Comparison of ENCODE assay signal across 8 mouse cellular contexts in the genomic region with DNA sequence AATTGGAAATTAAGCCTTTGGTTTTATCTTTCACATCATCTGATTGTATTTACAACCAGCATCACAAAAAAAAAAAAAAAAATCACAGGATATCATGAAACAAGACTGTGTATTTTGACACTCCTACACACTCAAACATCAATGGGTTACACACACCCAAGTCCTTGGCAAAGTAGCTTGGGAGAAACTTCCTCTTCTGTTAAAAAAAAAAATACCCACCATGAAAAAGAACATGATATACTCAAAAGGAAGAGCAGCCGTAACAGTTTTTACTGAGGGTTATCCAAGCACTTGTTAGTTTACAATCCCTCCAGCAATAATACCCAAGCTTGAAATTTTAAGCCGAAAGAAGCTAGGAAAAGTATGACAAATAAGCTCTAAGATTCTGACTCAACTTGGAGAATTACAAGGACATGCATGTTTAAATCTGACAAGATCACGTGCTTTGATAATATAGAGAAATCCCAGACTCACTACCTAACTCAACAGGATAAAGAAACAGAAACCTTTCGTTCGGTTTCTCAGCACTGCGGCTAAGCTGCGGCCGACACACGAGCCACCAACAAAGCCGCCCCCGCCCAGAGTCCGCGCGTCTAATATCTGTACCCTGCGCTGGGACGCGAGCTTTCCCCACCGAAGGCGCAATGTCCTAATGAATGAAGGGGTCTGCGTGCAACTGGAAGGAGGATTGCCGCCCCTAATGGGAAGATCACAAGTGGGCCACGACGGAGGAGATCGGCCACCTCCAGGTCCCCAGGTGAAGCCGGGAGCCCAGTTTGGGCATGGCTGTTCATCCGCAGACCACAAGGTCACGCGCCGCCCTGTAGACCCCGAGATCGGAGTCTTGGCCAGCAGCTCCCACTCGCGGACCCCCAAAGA. TPM values are rescaled to one million over a fixed set of nuclear protein-coding genes. Genes with fewer than 3 reads are reported as not detected.
A peak's percentile ranks its signal among the peaks of the same experiment; 100 is the strongest.
DNase-seq lines count a peak whose midpoint lies in the region; ATAC-seq and TF ChIP-seq lines count a peak whose summit lies in the region.

No protein-coding gene starts in this region.

- no peaks in the 10 kb centered on the region for H3K9me3 ChIP-seq in embryonic facial prominence, embryonic 14.5 days (ENCODE audit: control insufficient read depth, low read length)
- no peaks in the 10 kb centered on the region for H3K9me3 ChIP-seq in intestine, postnatal 0 days (ENCODE audit: control insufficient read depth)

- no peak for DNase-seq in layer of hippocampus, adult 2 months (ENCODE audit: low spot score in 2 of 2)
- no peak for DNase-seq in layer of hippocampus, adult 9-11 months
- peak; percentile 55 for DNase-seq in MN1 (ENCODE audit: low spot score)
- peak; percentile 25 for DNase-seq in embryonic facial prominence, embryonic 14.5 days (ENCODE audit: low spot score)
- no peak for DNase-seq in spleen, postnatal 14 days (ENCODE audit: low spot score in 2 of 2)
- no peak for DNase-seq in layer of hippocampus, adult 8-10 months (ENCODE audit: low spot score in 2 of 2)

- peak overlapping the region; percentile 93 for H3K9ac ChIP-seq in embryonic facial prominence, embryonic 14.5 days (ENCODE audit: low read depth, low read length)
- H3K9ac ChIP-seq in intestine, postnatal 0 days (ENCODE audit: low read depth, low read length), result peak overlapping the region; percentile 86

- H3K4me3 ChIP-seq in layer of hippocampus, adult 2 months, result peak overlapping the region; percentile 69
- peak overlapping the region; percentile 85 for H3K4me3 ChIP-seq in embryonic facial prominence, embryonic 14.5 days (ENCODE audit: low read depth, low read length)
- H3K4me3 ChIP-seq in intestine, postnatal 0 days (ENCODE audit: low read depth, low read length), result peak overlapping the region; percentile 88
- H3K4me3 ChIP-seq in myocyte, result peak overlapping the region; percentile 95

- no peak for TF ChIP-seq CTCF in layer of hippocampus, adult 2 months (conservative IDR thresholded peaks at IDR 0.05)
- TF ChIP-seq CTCF in intestine, postnatal 0 days (IDR thresholded peaks at IDR 0.05; ENCODE audit: low read depth), result no peak

- WGBS in embryonic facial prominence, embryonic 14.5 days, result 1% methylated on average over 26 of the region's 33 CpGs
- under 1% methylated on average over 33 of the region's 33 CpGs for WGBS in intestine, postnatal 0 days

- no peak for TF ChIP-seq POLR2A in myocyte (IDR thresholded peaks at IDR 0.05; ENCODE audit: insufficient read length, low read depth)

- no peak for ATAC-seq in embryonic facial prominence, embryonic 14.5 days (ENCODE audit: low read depth)
- ATAC-seq in intestine, postnatal 0 days, result no peak

- H3K27ac ChIP-seq in layer of hippocampus, adult 2 months, result peak overlapping the region; percentile 96
- H3K27ac ChIP-seq in embryonic facial prominence, embryonic 14.5 days (replicated peaks; ENCODE audit: low read depth, low read length), result peak overlapping the region; percentile 90
- peak overlapping the region; percentile 82 for H3K27ac ChIP-seq in intestine, postnatal 0 days (ENCODE audit: low read depth, low read length)

- H3K4me1 ChIP-seq in embryonic facial prominence, embryonic 14.5 days (ENCODE audit: control insufficient read depth, insufficient read depth, low read length), result peaks cover 30% of the 10 kb centered on the region
- H3K4me1 ChIP-seq in intestine, postnatal 0 days (replicated peaks; ENCODE audit: control insufficient read depth, insufficient read depth, low read length), result 0 out of 2 replicates have a peak, but pooled peaks cover 8% of the 10 kb centered on the region

- peaks cover 61% of the 10 kb centered on the region for H3K79me2 ChIP-seq in myocyte (ENCODE audit: control insufficient read depth, insufficient read depth)

- H3K27me3 ChIP-seq in embryonic facial prominence, embryonic 14.5 days (replicated peaks; ENCODE audit: control insufficient read depth, insufficient read depth, low read length), result no peaks in the 10 kb centered on the region
- H3K27me3 ChIP-seq in intestine, postnatal 0 days (replicated peaks; ENCODE audit: control insufficient read depth, insufficient read depth, low read length), result no peaks in the 10 kb centered on the region
- no peaks in the 10 kb centered on the region for H3K27me3 ChIP-seq in myocyte (ENCODE audit: control insufficient read depth, insufficient read depth, insufficient read length)

- H3ac ChIP-seq in myocyte (ENCODE audit: control insufficient read depth, insufficient read length), result peak overlapping the region; percentile 83

- H3K4me2 ChIP-seq in embryonic facial prominence, embryonic 14.5 days (ENCODE audit: low read depth, low read length), result peak overlapping the region; percentile 88
- peak overlapping the region; percentile 93 for H3K4me2 ChIP-seq in intestine, postnatal 0 days (replicated peaks; ENCODE audit: low read depth)
- H3K4me2 ChIP-seq in myocyte (ENCODE audit: low read depth), result peak overlapping the region; percentile 79

- H3K36me3 ChIP-seq in embryonic facial prominence, embryonic 14.5 days (ENCODE audit: control insufficient read depth, insufficient read depth, low read length), result peaks cover 71% of the 10 kb centered on the region
- peaks cover 53% of the 10 kb centered on the region for H3K36me3 ChIP-seq in intestine, postnatal 0 days (ENCODE audit: control insufficient read depth, insufficient read depth)
- H3K36me3 ChIP-seq in myocyte (ENCODE audit: control insufficient read depth, insufficient read depth), result peaks cover 46% of the 10 kb centered on the region

TF ChIP-seq in myocyte, 11 proteins besides CTCF, POLR2A, EP300 and RAD21:
- TF ChIP-seq TCF12 (IDR thresholded peaks at IDR 0.05; ENCODE audit: insufficient read depth, poor library complexity, severe bottlenecking) (no peak), USF1 (IDR thresholded peaks at IDR 0.05; ENCODE audit: low read depth) (no peak), MYOG (IDR thresholded peaks at IDR 0.05; ENCODE audit: control insufficient read depth in 1 of 3, insufficient read depth in 1 of 3, insufficient read length in 2 of 3, low read depth in 2 of 3) (no peak), CEBPB (IDR thresholded peaks at IDR 0.05; ENCODE audit: insufficient read depth, poor library complexity, severe bottlenecking) (no peak), TCF3 (IDR thresholded peaks at IDR 0.05; ENCODE audit: insufficient read length, low read depth) (no peak), REST (IDR thresholded peaks at IDR 0.05; ENCODE audit: insufficient read depth, insufficient read length) (no peak), MYOD1 (IDR thresholded peaks at IDR 0.05; ENCODE audit: control insufficient read depth in 1 of 3, insufficient read length in 2 of 3, low read depth in 2 of 3) (no peak), E2F4 (IDR thresholded peaks at IDR 0.05; ENCODE audit: insufficient read depth) (no peak), MAX (IDR thresholded peaks at IDR 0.05; ENCODE audit: low read depth) (no peak), SRF (IDR thresholded peaks at IDR 0.05; ENCODE audit: control insufficient read depth, insufficient read length, low read depth) (no peak)

RNA-seq across cellular contexts. Expression of a gene that starts 0.7 kb away (rescaled TPM):
- 10 to 100 TPM; 51.1 to 54.9 TPM for total RNA-seq in layer of hippocampus, adult 2 months (2021)
- 79.1 and 83.5 TPM in 2 replicates for polyA plus RNA-seq in embryonic facial prominence, embryonic 14.5 days (2014; fragmentation: Nextera tagmentation; extraction: Ambion mirVana)
- 26.1 and 28.7 TPM in 2 replicates for polyA plus RNA-seq in intestine, postnatal 0 days (2015; fragmentation: Nextera tagmentation; extraction: Ambion mirVana)
- polyA plus RNA-seq in myocyte (2012; fragmentation: generic; extraction: Trizol), result 47.8 TPM
- total RNA-seq in layer of hippocampus, adult 8-10 months (2022), result 10 to 100 TPM; 55.2 to 69.1 (median 57.6) TPM

RNA-seq across cellular contexts. Expression of a gene that starts 0.8 kb away (rescaled TPM):
- 10 to 100 TPM; 93.6 to 98.0 TPM for total RNA-seq in layer of hippocampus, adult 2 months (2021)
- 515 and 520 TPM in 2 replicates for polyA plus RNA-seq in embryonic facial prominence, embryonic 14.5 days (2014; fragmentation: Nextera tagmentation; extraction: Ambion mirVana)
- polyA plus RNA-seq in intestine, postnatal 0 days (2015; fragmentation: Nextera tagmentation; extraction: Ambion mirVana), result 229 and 231 TPM in 2 replicates
- 150 TPM for polyA plus RNA-seq in myocyte (2012; fragmentation: generic; extraction: Trizol)
- total RNA-seq in layer of hippocampus, adult 8-10 months (2022), result 10 to 100 TPM; 70.8 to 97.7 (median 84.0) TPM

RNA-seq across cellular contexts. Expression of a gene that starts 10.4 kb away (rescaled TPM):
- total RNA-seq in layer of hippocampus, adult 2 months (2021), result not detected
- 1.2 and 6.5 TPM in 2 replicates for polyA plus RNA-seq in embryonic facial prominence, embryonic 14.5 days (2014; fragmentation: Nextera tagmentation; extraction: Ambion mirVana)
- 1.2 and 1.5 TPM in 2 replicates for polyA plus RNA-seq in intestine, postnatal 0 days (2015; fragmentation: Nextera tagmentation; extraction: Ambion mirVana)
- polyA plus RNA-seq in myocyte (2012; fragmentation: generic; extraction: Trizol), result 0.08 TPM
- not detected for total RNA-seq in layer of hippocampus, adult 8-10 months (2022)

RNA-seq across cellular contexts. Expression of a gene that starts 12.8 kb away (rescaled TPM):
- 10 to 100 TPM; 72.0 to 84.1 TPM for total RNA-seq in layer of hippocampus, adult 2 months (2021)
- 23.6 and 25.4 TPM in 2 replicates for polyA plus RNA-seq in embryonic facial prominence, embryonic 14.5 days (2014; fragmentation: Nextera tagmentation; extraction: Ambion mirVana)
- 4.3 and 5.0 TPM in 2 replicates for polyA plus RNA-seq in intestine, postnatal 0 days (2015; fragmentation: Nextera tagmentation; extraction: Ambion mirVana)
- polyA plus RNA-seq in myocyte (2012; fragmentation: generic; extraction: Trizol), result 26.1 TPM
- 10 to 100 TPM; 60.7 to 90.9 (median 69.7) TPM for total RNA-seq in layer of hippocampus, adult 8-10 months (2022)

RNA-seq across cellular contexts. Expression of a gene that starts 30.1 kb away (rescaled TPM):
- total RNA-seq in layer of hippocampus, adult 2 months (2021), result not detected
- polyA plus RNA-seq in embryonic facial prominence, embryonic 14.5 days (2014; fragmentation: Nextera tagmentation; extraction: Ambion mirVana), result not detected in 2 replicates
- not detected in 2 replicates for polyA plus RNA-seq in intestine, postnatal 0 days (2015; fragmentation: Nextera tagmentation; extraction: Ambion mirVana)
- polyA plus RNA-seq in myocyte (2012; fragmentation: generic; extraction: Trizol), result not detected
- not detected for total RNA-seq in layer of hippocampus, adult 8-10 months (2022)

Comparison
In these comparisons a context has a peak if more than half of its experiments do, and no peak if none do; other contexts are left out.
1. DNase-seq: peak in MN1 (single experiment) and embryonic facial prominence, embryonic 14.5 days (single experiment); none in layer of hippocampus, adult 2 months (0 of 2), layer of hippocampus, adult 9-11 months (single experiment), spleen, postnatal 14 days (0 of 2) and layer of hippocampus, adult 8-10 months (0 of 2).
2. Peak in every context shown above with its lines, with median percentiles within 50 percentile points of each other: H3K27ac ChIP-seq, H3K4me3 ChIP-seq and H3K4me2 ChIP-seq.